Mouse (Mus musculus): ENCODE measurements around the gene Cdkal1.

GRCm38 (mm10) chr13:29810780-29811179, 44.7 kb downstream of the Cdkal1 start:
- TF ChIP-seq CTCF (IDR thresholded peaks at IDR 0.05; ENCODE audit: borderline replicate concordance, extremely low read depth, insufficient read depth, insufficient read length) (no peak), POLR2A (IDR thresholded peaks at IDR 0.05; ENCODE audit: borderline replicate concordance, extremely low read depth, insufficient read depth, insufficient read length, poor library complexity, severe bottlenecking) (no peak)

All from brain, embryonic 14.5 days (tissue).